Mouse (Mus musculus): ENCODE measurements at regions not wholly inside any gene's neighbourhood (a gene's known extent, or its start where the extent isn't known, plus 50 kb on each side); places are given as distances from the start of the nearest gene placed in this dataset.
"Not testable (repeated sequence)": the region's sequence is repeated elsewhere in the genome, so short reads cannot be mapped to it uniquely, and the experiment has no call there.

DNA sequence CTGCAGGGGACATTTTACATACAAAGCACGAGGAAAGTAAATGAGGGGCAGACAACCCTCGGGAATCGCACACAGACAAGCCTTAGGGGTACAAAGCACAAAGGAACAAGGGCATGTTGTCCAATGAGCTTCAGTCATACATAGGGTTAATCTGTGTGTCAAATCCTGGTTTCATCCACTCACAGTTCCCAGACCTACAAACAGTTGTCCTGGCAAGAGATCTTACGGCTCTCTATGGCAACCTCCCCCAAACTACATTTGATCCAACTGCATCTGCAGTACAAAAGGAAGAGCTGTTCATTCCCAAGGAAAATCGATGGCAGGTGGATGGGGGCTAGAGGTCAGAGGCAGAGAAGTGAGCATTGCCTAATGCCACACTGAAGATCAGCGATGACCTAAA lies 413.9 kb downstream of the Med10 start:
- Histone ChIP-seq H3K4me3 (replicated peaks; ENCODE audit: low read length) (no peak overlapping the region), H3K9ac (ENCODE audit: low read length) (no peak overlapping the region), H3K9me3 (replicated peaks; ENCODE audit: control insufficient read depth, low read length) (no peaks in the 10 kb centered on the region), H3K4me1 (ENCODE audit: control insufficient read depth, insufficient read depth, low read length) (0 out of 2 replicates have a peak, but pooled peaks cover 3% of the 10 kb centered on the region), H3K27me3 (ENCODE audit: control insufficient read depth, insufficient read depth, low read length) (no peaks in the 10 kb centered on the region), H3K27ac (ENCODE audit: low read length) (no peak overlapping the region), H3K36me3 (ENCODE audit: control insufficient read depth, insufficient read depth, low read length) (no peaks in the 10 kb centered on the region), H3K4me2 (ENCODE audit: low read depth, low read length) (no peak overlapping the region)
- WGBS, result 79% methylated on average over 6 of the region's 6 CpGs
- no peak for ATAC-seq (ENCODE audit: insufficient read depth, low FRiP score)

DNA sequence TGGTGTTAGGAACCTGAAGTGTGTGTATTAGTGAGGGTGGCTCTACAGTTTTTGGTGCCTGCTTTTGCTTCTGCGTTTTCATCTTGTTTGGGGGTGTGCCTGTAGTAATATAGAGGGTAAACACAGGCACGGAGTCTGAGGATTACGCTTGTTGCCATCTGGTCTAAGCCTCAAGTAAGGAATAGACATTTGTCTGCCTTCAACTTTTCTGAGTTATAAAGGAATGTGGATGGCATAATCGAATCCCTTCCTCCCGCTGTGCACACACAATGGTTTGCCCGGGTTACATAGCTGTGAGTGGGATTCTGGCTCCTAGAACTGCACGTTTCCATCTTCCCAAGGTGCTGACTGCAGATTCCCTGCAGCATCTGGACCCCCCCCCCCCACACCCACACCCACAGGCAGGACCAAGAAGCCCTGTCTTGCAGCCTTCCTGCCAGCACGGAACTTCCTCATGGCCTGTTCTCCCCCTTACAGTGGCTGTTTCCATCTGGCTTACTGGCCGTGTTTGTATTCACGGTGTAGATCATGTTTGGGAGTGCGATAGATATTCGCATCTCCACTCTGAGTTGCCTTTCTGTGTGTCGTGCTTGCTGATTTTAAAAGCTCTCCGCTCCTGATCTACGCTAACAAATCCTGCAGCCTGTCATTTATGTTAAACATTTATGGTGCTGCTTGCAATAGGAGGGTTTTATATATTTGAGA lies 415.4 kb downstream of the Med10 start:
- no peak for ATAC-seq (ENCODE audit: insufficient read depth, low FRiP score)
- H3K9me3 ChIP-seq (replicated peaks; ENCODE audit: control insufficient read depth, low read length), result no peaks in the 10 kb centered on the region
- no peaks in the 10 kb centered on the region for H3K36me3 ChIP-seq (ENCODE audit: control insufficient read depth, insufficient read depth, low read length)
- H3K27ac ChIP-seq (ENCODE audit: low read length), result no peak overlapping the region
- 0 out of 2 replicates have a peak, but pooled peaks cover 3% of the 10 kb centered on the region for H3K4me1 ChIP-seq (ENCODE audit: control insufficient read depth, insufficient read depth, low read length)
- 60% methylated on average over 15 of the region's 15 CpGs for WGBS
- no peak overlapping the region for H3K4me2 ChIP-seq (ENCODE audit: low read depth, low read length)
- no peak overlapping the region for H3K9ac ChIP-seq (ENCODE audit: low read length)
- H3K27me3 ChIP-seq (ENCODE audit: control insufficient read depth, insufficient read depth, low read length), result no peaks in the 10 kb centered on the region
- no peak overlapping the region for H3K4me3 ChIP-seq (replicated peaks; ENCODE audit: low read length)

DNA sequence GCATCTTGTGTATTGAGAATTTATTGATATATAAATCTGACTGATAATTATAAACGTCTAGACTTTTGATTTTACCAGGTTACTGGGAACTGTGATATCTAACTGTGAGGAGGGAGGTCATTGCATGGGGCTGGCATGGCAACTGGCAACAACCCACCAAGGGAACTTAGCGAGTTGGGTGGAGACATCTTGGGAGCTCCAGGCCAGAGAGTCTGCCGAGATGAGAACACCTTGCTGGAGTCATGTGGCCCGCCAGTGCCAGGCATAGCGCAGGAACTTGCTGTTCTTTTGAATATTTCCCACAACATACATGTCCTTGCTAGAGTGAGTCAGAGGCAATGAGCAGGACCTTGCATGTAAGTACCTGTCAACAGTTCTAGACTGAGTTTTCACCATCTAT lies 413.9 kb downstream of the Ice1 start:
- Histone ChIP-seq H3K27ac (ENCODE audit: low read length) (no peak overlapping the region), H3K4me1 (ENCODE audit: control insufficient read depth, insufficient read depth, low read length) (no peaks in the 10 kb centered on the region), H3K9ac (ENCODE audit: low read length) (no peak overlapping the region), H3K36me3 (ENCODE audit: control insufficient read depth, insufficient read depth, low read length) (no peaks in the 10 kb centered on the region), H3K9me3 (replicated peaks; ENCODE audit: control insufficient read depth, low read length) (no peaks in the 10 kb centered on the region), H3K4me2 (ENCODE audit: low read depth, low read length) (no peak overlapping the region), H3K4me3 (replicated peaks; ENCODE audit: low read length) (no peak overlapping the region), H3K27me3 (ENCODE audit: control insufficient read depth, insufficient read depth, low read length) (no peaks in the 10 kb centered on the region)
- ATAC-seq (ENCODE audit: insufficient read depth, low FRiP score), result no peak
- WGBS, result 90% methylated on average over 5 of the region's 5 CpGs

DNA sequence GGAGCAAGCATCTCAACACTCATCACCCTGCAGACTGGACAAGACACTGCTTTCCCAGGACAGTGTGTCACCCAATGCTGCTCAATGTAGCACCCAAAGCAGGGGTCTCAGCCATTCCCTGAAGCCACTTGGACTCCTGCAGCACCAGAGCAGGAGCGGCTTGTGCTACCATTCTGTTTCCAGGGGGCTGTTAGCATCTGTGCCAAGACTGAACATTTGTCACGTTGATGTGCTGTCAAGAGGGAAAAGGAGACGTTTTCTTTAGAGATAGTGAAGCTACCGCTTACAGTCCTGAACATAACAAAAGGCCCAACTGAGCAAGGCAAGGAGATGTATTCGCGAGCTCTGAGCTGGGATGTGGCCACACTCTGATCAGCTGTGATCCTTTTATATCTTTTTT lies 410.3 kb downstream of the Ice1 start:
- 70% methylated on average over 6 of the region's 6 CpGs for WGBS
- H3K4me2 ChIP-seq (ENCODE audit: low read depth, low read length), result no peak overlapping the region
- H3K4me3 ChIP-seq (replicated peaks; ENCODE audit: low read length), result no peak overlapping the region
- no peaks in the 10 kb centered on the region for H3K9me3 ChIP-seq (replicated peaks; ENCODE audit: control insufficient read depth, low read length)
- no peak overlapping the region for H3K9ac ChIP-seq (ENCODE audit: low read length)
- no peaks in the 10 kb centered on the region for H3K36me3 ChIP-seq (ENCODE audit: control insufficient read depth, insufficient read depth, low read length)
- H3K27me3 ChIP-seq (ENCODE audit: control insufficient read depth, insufficient read depth, low read length), result no peaks in the 10 kb centered on the region
- no peak for ATAC-seq (ENCODE audit: insufficient read depth, low FRiP score)
- no peak overlapping the region for H3K27ac ChIP-seq (ENCODE audit: low read length)
- H3K4me1 ChIP-seq (ENCODE audit: control insufficient read depth, insufficient read depth, low read length), result no peaks in the 10 kb centered on the region

DNA sequence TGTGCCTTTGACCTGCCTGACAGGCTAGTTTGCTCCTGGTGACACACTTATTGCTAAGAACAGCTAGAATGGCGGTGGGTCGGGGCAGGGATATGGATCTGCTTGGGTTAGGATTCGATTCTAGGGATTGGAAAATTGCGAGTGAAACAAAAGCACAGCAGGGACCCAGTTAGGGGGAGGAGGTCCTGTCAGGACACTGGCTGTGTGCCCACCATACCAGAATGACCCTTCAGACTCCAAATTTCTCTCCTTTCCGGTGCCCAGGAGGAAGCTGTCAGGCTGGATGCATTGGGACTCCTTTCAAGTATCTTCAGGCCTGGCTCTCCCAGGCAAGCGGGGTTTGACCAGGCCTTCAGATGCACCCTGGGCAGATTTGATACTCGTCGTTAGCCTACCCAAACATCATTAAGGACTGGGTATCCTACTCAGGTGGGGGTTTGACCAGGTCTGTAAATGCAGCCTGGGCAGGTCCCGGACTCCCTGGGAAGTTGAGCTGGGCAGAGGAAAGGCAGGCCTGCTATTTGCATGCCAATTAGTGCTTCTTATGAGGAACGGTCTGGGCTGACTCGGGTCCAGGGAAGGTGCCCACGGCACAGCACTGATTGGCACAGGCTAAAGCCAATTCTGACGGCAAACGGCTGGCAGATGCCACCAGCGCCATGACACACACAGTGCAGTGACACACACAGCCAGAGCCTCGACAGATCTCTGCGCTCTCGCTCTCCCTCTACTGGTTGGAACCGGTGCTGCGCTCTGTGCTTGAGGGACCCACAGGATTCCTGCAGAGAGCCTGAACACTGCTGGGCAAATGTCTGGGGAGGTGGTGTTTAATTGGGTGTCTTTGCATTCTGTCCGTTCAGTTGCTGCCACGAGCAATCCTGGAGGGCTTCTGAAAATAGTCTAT lies 403.3 kb downstream of the Ice1 start:
- peak; percentile 80 for ATAC-seq (ENCODE audit: insufficient read depth, low FRiP score)
- Histone ChIP-seq H3K36me3 (ENCODE audit: control insufficient read depth, insufficient read depth, low read length) (no peaks in the 10 kb centered on the region), H3K9ac (ENCODE audit: low read length) (no peak overlapping the region), H3K4me3 (replicated peaks; ENCODE audit: low read length) (no peak overlapping the region), H3K27ac (ENCODE audit: low read length) (no peak overlapping the region), H3K4me2 (ENCODE audit: low read depth, low read length) (peak overlapping the region; percentile 20; the same call in 1 of the 2 replicates), H3K9me3 (replicated peaks; ENCODE audit: control insufficient read depth, low read length) (no peaks in the 10 kb centered on the region), H3K27me3 (ENCODE audit: control insufficient read depth, insufficient read depth, low read length) (no peaks in the 10 kb centered on the region), H3K4me1 (ENCODE audit: control insufficient read depth, insufficient read depth, low read length) (no peaks in the 10 kb centered on the region)
- 37% methylated on average over 22 of the region's 22 CpGs for WGBS

DNA sequence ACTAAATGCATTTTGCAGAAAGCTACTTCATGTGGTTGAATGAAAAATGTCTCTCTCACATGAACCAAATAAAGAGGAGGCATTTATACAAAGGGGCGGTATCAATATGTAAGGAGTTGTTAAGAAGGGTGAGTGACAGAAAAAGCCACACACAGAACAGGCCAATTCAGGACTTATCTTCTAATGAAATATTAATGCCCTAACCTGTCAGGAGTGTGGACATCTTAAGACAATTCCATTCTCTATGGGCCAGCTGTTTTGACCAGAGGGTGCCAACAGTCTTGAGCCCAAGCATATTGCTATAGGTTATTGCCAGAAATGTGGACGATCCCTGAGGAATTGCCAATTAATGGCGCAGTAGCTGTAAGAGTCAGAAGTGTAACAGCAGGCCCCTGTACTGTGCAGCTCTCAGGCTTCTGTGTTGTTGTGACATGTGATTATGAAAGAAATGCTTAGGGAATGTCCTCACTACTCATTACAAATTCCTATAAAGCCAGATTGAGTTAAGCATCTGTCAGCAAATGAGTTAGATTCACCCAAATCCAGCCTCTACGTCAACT lies 393.8 kb downstream of the Ice1 start:
- Histone ChIP-seq H3K4me2 (ENCODE audit: low read depth, low read length) (no peak overlapping the region), H3K36me3 (ENCODE audit: control insufficient read depth, insufficient read depth, low read length) (no peaks in the 10 kb centered on the region), H3K4me3 (replicated peaks; ENCODE audit: low read length) (no peak overlapping the region), H3K9ac (ENCODE audit: low read length) (no peak overlapping the region), H3K4me1 (ENCODE audit: control insufficient read depth, insufficient read depth, low read length) (no peaks in the 10 kb centered on the region), H3K9me3 (replicated peaks; ENCODE audit: control insufficient read depth, low read length) (no peaks in the 10 kb centered on the region), H3K27me3 (ENCODE audit: control insufficient read depth, insufficient read depth, low read length) (no peaks in the 10 kb centered on the region), H3K27ac (ENCODE audit: low read length) (no peak overlapping the region)
- WGBS, result 86% methylated on average over 4 of the region's 4 CpGs
- ATAC-seq (ENCODE audit: insufficient read depth, low FRiP score), result no peak

DNA sequence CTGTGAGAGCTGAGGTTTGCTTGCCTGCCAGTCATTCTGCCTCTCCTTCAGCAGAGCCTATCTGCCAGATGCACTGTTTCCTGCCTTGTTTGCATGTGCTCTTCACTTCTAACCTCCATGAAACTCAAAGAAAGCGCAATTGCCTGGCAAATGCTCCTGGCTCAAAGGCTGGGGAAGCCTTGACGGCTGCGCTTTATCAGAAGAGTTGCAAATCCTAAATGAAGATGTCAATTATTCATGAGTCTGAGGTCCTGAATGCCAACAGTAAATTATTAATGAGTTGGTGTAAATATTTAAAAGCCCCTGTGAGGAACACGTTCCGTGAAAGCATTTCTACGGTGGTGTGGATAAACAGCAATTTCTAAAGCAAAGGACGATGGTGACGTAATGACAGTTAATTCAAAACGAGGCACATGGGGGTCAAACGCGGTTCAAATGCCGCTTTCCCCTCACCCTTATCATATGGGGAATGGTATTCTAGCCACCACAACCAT lies 377.4 kb downstream of the Ice1 start:
- H3K27ac ChIP-seq (ENCODE audit: low read length), result no peak overlapping the region
- no peaks in the 10 kb centered on the region for H3K27me3 ChIP-seq (ENCODE audit: control insufficient read depth, insufficient read depth, low read length)
- H3K36me3 ChIP-seq (ENCODE audit: control insufficient read depth, insufficient read depth, low read length), result no peaks in the 10 kb centered on the region
- WGBS, result 15% methylated on average over 12 of the region's 12 CpGs
- H3K4me1 ChIP-seq (ENCODE audit: control insufficient read depth, insufficient read depth, low read length), result no peaks in the 10 kb centered on the region
- no peak for ATAC-seq (ENCODE audit: insufficient read depth, low FRiP score)
- no peak overlapping the region for H3K9ac ChIP-seq (ENCODE audit: low read length)
- H3K9me3 ChIP-seq (replicated peaks; ENCODE audit: control insufficient read depth, low read length), result no peaks in the 10 kb centered on the region
- no peak overlapping the region for H3K4me3 ChIP-seq (replicated peaks; ENCODE audit: low read length)
- no peak overlapping the region for H3K4me2 ChIP-seq (ENCODE audit: low read depth, low read length)

DNA sequence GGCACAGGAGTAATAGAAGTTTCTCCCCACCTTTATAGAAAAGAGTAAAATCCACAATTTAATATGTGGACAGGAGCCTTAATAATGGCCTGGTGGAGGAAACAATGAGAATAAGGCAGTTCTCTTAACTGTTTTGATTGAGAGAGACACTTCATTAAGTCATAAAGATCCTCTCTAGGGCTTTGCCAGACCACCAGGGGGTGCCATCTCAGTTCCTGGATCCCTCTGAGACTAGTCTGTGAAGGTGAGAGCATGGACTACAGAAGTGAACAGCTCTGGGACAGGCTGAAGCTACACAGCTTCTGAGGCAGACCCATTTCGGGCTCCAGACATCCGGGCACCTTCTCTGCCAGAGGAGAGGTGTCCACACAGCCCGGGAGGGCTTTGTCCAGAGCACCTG lies 373.8 kb downstream of the Ice1 start:
- H3K27ac ChIP-seq (ENCODE audit: low read length), result no peak overlapping the region
- H3K4me3 ChIP-seq (replicated peaks; ENCODE audit: low read length), result no peak overlapping the region
- H3K27me3 ChIP-seq (ENCODE audit: control insufficient read depth, insufficient read depth, low read length), result no peaks in the 10 kb centered on the region
- no peak for ATAC-seq (ENCODE audit: insufficient read depth, low FRiP score)
- H3K36me3 ChIP-seq (ENCODE audit: control insufficient read depth, insufficient read depth, low read length), result no peaks in the 10 kb centered on the region
- WGBS, result 83% methylated on average over 3 of the region's 3 CpGs
- H3K4me1 ChIP-seq (ENCODE audit: control insufficient read depth, insufficient read depth, low read length), result no peaks in the 10 kb centered on the region
- H3K9ac ChIP-seq (ENCODE audit: low read length), result no peak overlapping the region
- no peaks in the 10 kb centered on the region for H3K9me3 ChIP-seq (replicated peaks; ENCODE audit: control insufficient read depth, low read length)
- no peak overlapping the region for H3K4me2 ChIP-seq (ENCODE audit: low read depth, low read length)

DNA sequence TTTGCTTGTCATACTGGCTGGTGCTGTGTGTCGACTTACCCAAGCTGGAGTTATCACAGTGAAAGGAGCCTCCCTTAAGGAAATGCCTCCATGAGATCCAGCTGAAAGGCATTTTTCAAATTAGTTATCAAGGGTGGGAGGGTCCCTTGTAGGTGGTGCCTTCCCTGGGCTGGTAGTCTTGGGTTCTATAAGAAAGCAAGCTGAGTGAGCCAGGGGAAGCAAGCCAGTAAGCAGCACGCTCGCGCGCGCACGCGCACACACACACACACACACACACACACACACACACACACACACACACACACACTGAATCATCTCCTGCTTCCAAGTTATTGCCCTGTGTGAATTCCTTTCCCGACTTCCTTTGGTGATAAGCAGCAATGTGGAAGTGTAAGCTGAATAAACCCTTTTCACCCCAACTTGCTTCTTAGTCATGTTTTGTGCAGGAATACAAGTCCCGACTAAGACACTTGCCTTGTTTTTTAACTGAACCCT lies 360.5 kb downstream of the Ice1 start:
- not testable (repeated sequence) for H3K9me3 ChIP-seq (replicated peaks; ENCODE audit: control insufficient read depth, low read length); H3K4me1 ChIP-seq (ENCODE audit: control insufficient read depth, insufficient read depth, low read length); H3K36me3 ChIP-seq (ENCODE audit: control insufficient read depth, insufficient read depth, low read length); H3K4me3 ChIP-seq (replicated peaks; ENCODE audit: low read length); ATAC-seq (ENCODE audit: insufficient read depth, low FRiP score); H3K27me3 ChIP-seq (ENCODE audit: control insufficient read depth, insufficient read depth, low read length); H3K9ac ChIP-seq (ENCODE audit: low read length); H3K4me2 ChIP-seq (ENCODE audit: low read depth, low read length); H3K27ac ChIP-seq (ENCODE audit: low read length)
- WGBS, result 72% methylated on average over 10 of the region's 10 CpGs
